Mouse (Mus musculus) heart, postnatal 10 days (tissue): Measurements from ENCODE around the gene Gjc2. TPM values are rescaled to one million over a fixed set of nuclear protein-coding genes. Genes with fewer than 3 reads are reported as not detected.

ENCODE experiments used
- DNase-seq, 2 experiments: peaks; one replicate each; pipeline ENCODE4 v3.0.0; 2021
- intact Hi-C: fragments of 180-260 bp; cut with DNase I; formaldehyde crosslinking; loops from one replicate; pipeline ENCODE4 v1.15.1; 2025
- total RNA-seq, 2 experiments: library from RNA; stranded (reverse); gene quantifications; 2 replicates each; pipeline ENCODE4 v1.2.3; 2021

The Gjc2 gene
- total RNA-seq, 2 experiments from 2014 or later, result 1.7 to 1.8 TPM

- DNase-seq, result peak in 1 of 2 experiments; percentile 21
- intact Hi-C loops, result loop anchor here (1.0 kb wide), 1 partner anchor 18 kb away; no protein-coding TSS in a partner anchor
Measured at GRCm38 (mm10) chr11:59209580-59209979, 26.6 kb upstream of the Gjc2 start.

GRCm38 (mm10) chr11:59209003-59209441 lies 26.0 kb upstream of the Gjc2 start:
- DNase-seq, result peak; percentile 82 to 85
- intact Hi-C loops, result loop anchor here (1.0 kb wide), 1 partner anchor 18 kb away; no protein-coding TSS in a partner anchor

DNA sequence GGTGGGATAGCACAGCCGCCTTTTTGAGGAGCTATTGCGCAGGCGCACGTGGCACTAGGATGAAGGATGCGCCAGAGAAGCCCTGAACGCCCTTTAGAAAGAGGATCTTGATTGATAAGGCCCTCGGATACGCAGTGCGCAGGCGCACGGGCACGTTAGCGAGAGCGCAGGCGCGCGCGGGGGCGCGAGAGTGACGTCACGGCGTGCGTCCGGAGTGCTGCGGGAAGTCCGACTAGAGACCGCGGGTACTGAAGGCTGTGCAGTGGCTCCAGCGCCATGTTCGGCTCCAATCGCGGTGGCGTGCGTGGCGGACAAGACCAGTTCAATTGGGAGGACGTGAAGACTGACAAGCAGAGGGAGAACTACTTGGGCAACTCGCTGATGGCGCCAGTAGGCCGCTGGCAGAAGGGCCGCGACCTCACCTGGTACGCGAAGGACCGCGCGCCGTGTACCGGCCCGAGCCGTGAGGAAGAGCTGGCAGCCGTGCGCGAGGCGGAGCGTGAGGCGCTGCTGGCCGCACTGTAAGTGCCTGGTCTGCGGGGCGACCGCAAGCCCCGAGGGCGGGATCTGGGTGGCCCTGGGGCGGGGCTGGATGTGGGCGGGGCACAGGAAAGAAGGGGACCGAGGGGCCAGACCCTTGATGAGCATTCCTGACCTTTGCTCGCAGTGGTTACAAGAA lies 25.3 kb upstream of the Gjc2 start, which contains the start of gene 2310033P09Rik:
Gene 2310033P09Rik (plus strand): TSS at position 169 of the 679 bp plus-strand sequence.
- peak; percentile 94 to 95 for DNase-seq
- intact Hi-C loops, result no loop called here

GRCm38 (mm10) chr11:59202081-59202995 lies 19.3 kb upstream of the Gjc2 start, which contains the start of gene Mrpl55:
TSS of gene Mrpl55 (plus strand) at chr11:59202486.
- DNase-seq, result peak; percentile 95 to 97
- intact Hi-C loops, result loop anchor here (5.0 kb wide), 1 partner anchor 40 kb away; the partner anchor contains the start of gene Iba57

DNA sequence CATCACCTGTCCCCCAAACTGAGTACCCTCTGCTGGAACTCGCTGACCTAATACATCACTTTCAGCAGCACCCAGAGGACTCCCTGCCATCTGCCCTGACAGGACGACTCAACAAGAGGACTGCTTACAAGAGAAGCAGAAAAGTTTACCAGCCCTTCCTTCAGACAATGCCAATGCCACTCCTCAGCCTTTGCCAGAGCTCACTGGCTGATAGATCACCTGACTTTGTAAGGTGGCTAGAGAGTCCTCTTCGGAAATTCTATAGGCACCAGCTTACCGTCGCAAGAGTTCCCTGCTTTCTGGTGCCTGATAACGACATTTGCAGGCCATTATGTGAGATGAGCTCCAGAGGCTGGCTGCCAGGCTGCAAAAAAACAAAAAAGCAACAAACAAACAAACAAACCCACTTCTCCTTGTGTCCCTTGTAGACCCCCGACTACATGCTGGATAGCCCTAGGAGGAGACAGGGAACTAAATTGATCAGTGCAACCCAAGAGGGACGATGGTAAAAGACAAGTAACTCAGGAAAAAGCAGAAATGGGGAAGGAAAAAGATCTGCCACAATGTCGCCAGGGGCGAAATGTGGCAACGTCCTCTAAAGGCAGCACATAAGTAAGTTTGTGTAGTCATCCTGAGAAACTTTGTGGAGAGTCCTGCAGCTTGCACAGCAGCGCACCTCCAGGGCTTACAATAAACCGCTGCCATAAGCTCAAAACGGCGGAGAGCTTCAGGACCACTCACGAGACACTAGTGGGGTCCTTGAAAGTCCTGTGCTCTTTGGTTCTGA lies 18.4 kb upstream of the Gjc2 start:
- DNase-seq, result no peak
- intact Hi-C loops, result loop anchor here (5.0 kb wide), 1 partner anchor 39 kb away; the partner anchor contains the start of gene Iba57

- intact Hi-C loops, result no loop called here
- no peak for DNase-seq
Measured at GRCm38 (mm10) chr11:59196230-59196629, 13.2 kb upstream of the Gjc2 start.

GRCm38 (mm10) chr11:59192059-59192386 lies 9.0 kb upstream of the Gjc2 start, which contains the start of gene Guk1:
TSS of gene Guk1 (minus strand) at chr11:59192212.
- no peak for DNase-seq
- intact Hi-C loops, result no loop called here

- peak; percentile 93 for DNase-seq
- intact Hi-C loops, result no loop called here
Measured at GRCm38 (mm10) chr11:59191231-59192058, 8.4 kb upstream of the Gjc2 start.

DNA sequence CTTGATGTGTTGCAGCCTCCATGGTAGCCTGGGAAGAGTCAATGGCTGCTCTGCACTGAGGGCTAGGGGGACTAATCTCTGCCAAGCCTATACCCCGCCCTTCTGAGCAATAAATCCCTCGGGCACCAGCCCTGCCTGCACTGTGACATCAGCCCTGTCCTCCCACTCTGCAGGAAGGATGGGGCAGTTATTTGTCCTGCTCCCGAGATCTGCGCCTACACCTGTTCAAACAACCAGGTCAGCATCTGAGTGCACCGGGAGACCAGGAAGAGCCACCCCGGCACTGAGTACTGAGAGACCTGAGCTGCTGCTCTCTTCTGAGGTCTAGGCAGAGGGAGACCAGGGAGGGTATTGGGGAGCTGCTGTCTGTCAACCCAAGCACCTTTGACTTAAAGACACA lies 4.7 kb upstream of the Gjc2 start:
- no peak for DNase-seq
- intact Hi-C loops, result loop anchor here (10.0 kb wide), 1 partner anchor 223 kb away; no protein-coding TSS in a partner anchor

GRCm38 (mm10) chr11:59185490-59185889 lies 2.5 kb upstream of the Gjc2 start:
- no peak for DNase-seq
- intact Hi-C loops, result loop anchor here (10.0 kb wide), 1 partner anchor 221 kb away; no protein-coding TSS in a partner anchor

DNA sequence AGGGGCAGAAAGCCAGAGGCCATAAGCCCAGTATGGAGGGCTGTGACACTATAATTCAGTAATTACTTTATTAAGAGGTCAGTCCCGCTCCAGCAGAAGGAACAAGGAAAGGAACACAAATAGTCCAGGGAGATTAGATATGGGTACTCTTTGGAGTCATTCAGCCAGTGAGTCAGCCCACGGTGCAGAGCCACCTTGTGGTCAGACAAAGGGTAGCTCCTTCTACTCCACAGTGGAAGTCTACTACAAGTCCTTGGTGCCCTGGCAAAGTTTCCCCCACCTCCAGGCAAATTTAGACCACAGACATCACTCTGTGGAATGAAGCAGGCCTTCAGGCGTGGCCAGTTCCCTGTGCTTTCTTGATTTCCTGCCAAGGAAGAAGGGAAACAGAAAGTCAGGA lies 808 bp upstream of the Gjc2 start:
- intact Hi-C loops, result loop anchor here (1.0 to 10.0 kb wide), 3 partner anchors 23 to 219 kb away; no protein-coding TSS in a partner anchor
- peak; percentile 83 to 85 for DNase-seq

GRCm38 (mm10) chr11:59176921-59177320 lies 6.1 kb downstream of the Gjc2 start:
- no peak for DNase-seq
- intact Hi-C loops, result no loop called here

GRCm38 (mm10) chr11:59176475-59176874 lies 6.5 kb downstream of the Gjc2 start:
- no peak for DNase-seq
- intact Hi-C loops, result no loop called here

DNA sequence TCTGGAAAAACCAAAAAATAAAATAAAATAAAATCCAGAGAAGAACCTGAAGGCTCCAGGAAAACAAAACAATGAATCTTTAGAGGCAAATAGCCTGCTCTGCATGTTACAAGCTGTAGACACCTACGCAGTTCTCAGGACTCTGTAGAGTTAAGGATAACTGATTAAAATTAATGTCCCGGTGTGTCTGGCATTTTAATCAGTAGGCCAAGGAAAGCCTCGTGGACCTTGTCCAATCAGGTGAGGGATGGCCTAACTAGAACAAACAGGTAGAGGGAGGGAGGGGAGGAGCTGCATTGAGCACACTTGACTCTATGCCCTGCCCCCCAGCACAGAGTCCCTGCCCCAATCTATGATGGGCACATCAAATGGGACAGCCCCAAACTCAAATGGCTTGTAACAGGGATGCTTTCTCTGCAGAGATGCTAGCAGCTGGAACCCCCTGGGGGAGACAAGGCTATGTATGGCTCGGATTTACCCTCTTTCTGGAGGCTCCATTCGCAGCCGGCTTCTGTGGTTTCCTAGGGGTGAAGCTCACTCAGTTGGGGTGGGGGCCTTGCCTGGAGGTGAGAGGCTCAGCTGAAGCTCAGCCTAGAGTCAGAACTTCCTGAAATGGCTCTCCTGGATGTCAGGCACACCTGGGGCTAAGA lies 8.7 kb downstream of the Gjc2 start:
- DNase-seq, result no peak
- intact Hi-C loops, result no loop called here

GRCm38 (mm10) chr11:59170549-59170948 lies 12.5 kb downstream of the Gjc2 start:
- no peak for DNase-seq
- intact Hi-C loops, result no loop called here

DNA sequence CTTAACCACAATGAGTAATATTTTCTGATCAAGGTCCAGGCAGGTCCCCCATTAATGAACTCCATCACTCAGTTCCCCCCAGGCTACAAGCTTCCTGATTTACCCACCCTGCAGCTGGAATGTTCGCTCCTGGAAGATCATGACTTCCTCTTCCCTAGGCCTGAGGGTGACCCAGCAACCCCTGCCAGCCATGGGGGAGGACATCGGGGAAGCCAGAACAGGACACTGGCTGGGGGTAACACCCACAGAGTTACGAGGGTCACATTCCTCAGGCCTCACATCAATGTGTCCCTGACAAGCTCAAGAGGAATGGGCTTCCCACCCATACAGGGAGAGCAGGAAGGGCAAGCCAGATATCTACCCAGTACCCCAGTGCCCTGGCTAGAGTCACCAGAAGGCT lies 13.2 kb downstream of the Gjc2 start:
- DNase-seq, result no peak

GRCm38 (mm10) chr11:59165616-59166241 lies 17.3 kb downstream of the Gjc2 start:
- DNase-seq, result no peak
- intact Hi-C loops, result loop anchor here (10.0 kb wide), 1 partner anchor 789 kb away; no protein-coding TSS in a partner anchor

More for the DNA sequence above, 13.2 kb downstream of the Gjc2 start:
- intact Hi-C loops, result loop anchor here (10.0 kb wide), 1 partner anchor 785 kb away; no protein-coding TSS in a partner anchor

DNA sequence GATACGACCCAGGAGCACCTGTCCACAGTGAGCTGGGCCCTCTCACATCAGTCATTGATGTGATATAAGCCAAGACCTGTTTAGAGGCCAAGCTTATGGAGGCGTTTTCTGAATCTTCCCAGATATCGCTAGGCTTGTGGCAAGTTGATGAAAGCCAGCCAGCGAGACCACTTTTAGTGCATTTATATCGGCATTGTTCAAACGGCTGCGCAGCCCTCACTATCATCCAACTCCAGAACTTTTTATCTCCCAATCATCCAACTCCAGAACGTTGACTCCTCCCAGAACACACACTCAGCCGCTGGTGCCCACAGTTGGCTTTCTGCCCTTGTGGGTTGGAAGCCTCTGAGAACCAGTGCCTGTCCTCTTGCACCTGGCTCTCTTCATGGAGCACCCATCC lies 18.6 kb downstream of the Gjc2 start:
- intact Hi-C loops, result loop anchor here (5.0 to 10.0 kb wide), 2 partner anchors 38 to 790 kb away; partner anchors contain the start of gene Mrpl55

More for the DNA sequence above, 18.6 kb downstream of the Gjc2 start:
- DNase-seq, result no peak
